Mouse (Mus musculus) heart, adult 2 months (tissue): ENCODE measurements at regions not wholly inside any gene's neighbourhood (a gene's known extent, or its start where the extent isn't known, plus 50 kb on each side); places are given as distances from the start of the nearest gene placed in this dataset.

Source experiments
- EP300 ChIP-seq: fragments of 200-500 bp; IDR thresholded peaks from 2 replicates; pipeline ENCODE4 v1.6.1; 2011; ENCODE audit warnings: low read depth, low read length, control low read depth; ENCODE audit not compliant: insufficient read depth
- POLR2A ChIP-seq: fragments of 200-500 bp; IDR thresholded peaks from 2 replicates; pipeline ENCODE4 v1.6.1; 2011; ENCODE audit warnings: mild to moderate bottlenecking, low read depth, low read length, control low read depth; ENCODE audit not compliant: insufficient read depth

- no peak for TF ChIP-seq POLR2A
- no peak for TF ChIP-seq EP300
Observed at GRCm38 (mm10) chrX:158652226-158652625, 557.9 kb upstream of the Rps6ka3 start.
